Mouse (Mus musculus) adipose tissue, adult 10 weeks (tissue): ENCODE measurements around the gene Prrc2a. TPM values are rescaled to one million over a fixed set of nuclear protein-coding genes. Genes with fewer than 3 reads are reported as not detected.

ENCODE experiments used
- polyA plus RNA-seq: library from polyadenylated mRNA; stranded (reverse); fragments of 350-450 nt; fragmentation: Illumina TruSeq; extraction: RNeasy Lipid Tissue Mini Kit (QIAGEN cat#74804); gene quantifications from one replicate; pipeline ENCODE4 v1.2.3, GENCODE M21; 2014; ENCODE audit warnings: low read depth, low replicate concordance

Gene Prrc2a
- polyA plus RNA-seq = 229 TPM

GRCm38 (mm10) chr17:35164568-35165450 is at the start of gene Prrc2a:
Gene Prrc2a (minus strand): TSS chr17:35164897.

GRCm38 (mm10) chr17:35204494-35205379 is 40.0 kb upstream of the Prrc2a start, which contains the start of gene Lta:
Gene Lta (minus strand): TSS chr17:35205351.

DNA sequence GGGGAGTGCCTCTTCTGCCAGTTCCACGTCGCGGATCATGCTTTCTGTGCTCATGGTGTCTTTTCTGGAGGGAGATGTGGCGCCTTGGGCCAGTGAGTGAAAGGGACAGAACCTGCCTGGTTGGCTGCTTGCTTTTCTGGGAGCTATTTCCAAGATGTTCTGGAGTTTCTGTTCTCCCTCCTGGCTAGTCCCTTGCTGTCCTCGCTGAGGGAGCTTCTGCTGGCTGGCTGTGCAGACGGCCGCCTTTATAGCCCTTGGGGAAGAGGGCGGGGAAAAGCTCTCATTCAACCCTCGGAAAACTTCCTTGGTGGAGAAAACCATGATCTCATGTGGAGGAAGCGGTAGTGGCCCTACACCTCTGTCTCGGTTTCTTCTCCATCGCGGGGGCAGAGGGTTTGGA is 37.1 kb upstream of the Prrc2a start, which contains the start of gene Tnf:
Gene Tnf (minus strand): TSS at position 221 of the 400 bp plus-strand sequence.

GRCm38 (mm10) chr17:35193881-35194843 is 29.5 kb upstream of the Prrc2a start, which contains the start of gene Ltb:
Gene Ltb (plus strand): TSS chr17:35194439.

DNA sequence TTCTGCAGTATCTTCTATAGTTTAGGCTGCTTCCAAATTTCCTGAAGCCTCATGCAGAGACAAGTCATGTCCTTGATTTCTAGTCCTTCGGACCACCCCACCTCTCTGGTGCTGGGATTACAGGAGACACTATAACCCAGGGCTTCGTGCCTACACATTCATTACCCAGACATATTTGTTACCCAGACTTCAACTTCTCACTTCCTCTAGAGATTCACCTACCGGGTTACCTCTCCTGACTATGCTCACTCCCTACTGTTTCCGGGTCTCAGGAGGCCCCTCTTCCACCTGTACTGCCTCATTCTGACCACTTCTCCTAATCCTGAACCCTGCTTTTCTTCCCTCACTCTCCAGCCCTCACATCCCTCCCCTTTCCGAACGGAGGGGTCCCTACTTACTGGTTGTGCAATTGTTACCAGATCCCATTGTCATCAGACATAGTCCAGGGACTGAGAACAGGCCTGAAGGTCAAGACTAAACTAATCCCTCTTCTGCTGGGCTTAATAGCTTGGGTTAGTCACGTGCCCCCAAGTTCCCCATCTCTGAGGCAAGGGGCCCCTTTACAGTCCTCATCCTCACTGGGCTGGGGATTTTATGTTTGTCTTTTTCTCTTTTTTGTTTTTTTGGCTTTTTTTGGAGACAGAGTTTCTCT is 23.4 kb upstream of the Prrc2a start, which contains the start of gene Lst1:
Gene Lst1 (minus strand): TSS at position 481 of the 652 bp plus-strand sequence.

GRCm38 (mm10) chr17:35175968-35176367 is 11.3 kb upstream of the Prrc2a start, which contains the start of gene Aif1:
Gene Aif1 (minus strand): TSS chr17:35176068.

GRCm38 (mm10) chr17:35134801-35135590 is 29.7 kb downstream of the Prrc2a start, which contains the start of gene Bag6:
Gene Bag6 (plus strand): TSS chr17:35135178.

GRCm38 (mm10) chr17:35131500-35132173 is 33.1 kb downstream of the Prrc2a start, which contains the start of gene Apom:
Gene Apom (minus strand): TSS chr17:35132050.

DNA sequence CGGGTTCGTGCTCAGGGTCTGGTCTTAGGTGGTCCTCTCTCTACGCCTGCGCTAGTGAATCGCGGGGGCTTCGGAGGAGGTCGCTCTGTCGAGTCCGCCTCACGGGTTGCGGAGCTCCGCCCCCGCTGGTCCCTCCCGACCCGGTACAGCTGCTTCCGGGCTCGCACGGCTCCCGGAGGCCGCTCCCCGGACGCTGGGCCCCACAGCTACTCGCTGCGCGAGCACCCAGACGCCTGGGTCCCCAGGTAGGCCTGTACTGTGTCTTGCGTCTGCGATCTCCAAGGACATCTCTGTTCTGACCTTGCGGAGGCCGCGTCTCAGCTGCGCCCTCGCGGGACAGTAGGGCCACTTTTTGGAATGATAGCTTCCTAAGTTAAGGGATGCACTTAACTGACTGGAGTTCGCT is 38.5 kb downstream of the Prrc2a start, which contains the start of gene D17H6S53E:
Gene D17H6S53E (plus strand): TSS at position 168 of the 406 bp plus-strand sequence.

GRCm38 (mm10) chr17:35121871-35122303 is 42.8 kb downstream of the Prrc2a start, which contains the start of gene Csnk2b:
Gene Csnk2b (minus strand): TSS chr17:35122053.

DNA sequence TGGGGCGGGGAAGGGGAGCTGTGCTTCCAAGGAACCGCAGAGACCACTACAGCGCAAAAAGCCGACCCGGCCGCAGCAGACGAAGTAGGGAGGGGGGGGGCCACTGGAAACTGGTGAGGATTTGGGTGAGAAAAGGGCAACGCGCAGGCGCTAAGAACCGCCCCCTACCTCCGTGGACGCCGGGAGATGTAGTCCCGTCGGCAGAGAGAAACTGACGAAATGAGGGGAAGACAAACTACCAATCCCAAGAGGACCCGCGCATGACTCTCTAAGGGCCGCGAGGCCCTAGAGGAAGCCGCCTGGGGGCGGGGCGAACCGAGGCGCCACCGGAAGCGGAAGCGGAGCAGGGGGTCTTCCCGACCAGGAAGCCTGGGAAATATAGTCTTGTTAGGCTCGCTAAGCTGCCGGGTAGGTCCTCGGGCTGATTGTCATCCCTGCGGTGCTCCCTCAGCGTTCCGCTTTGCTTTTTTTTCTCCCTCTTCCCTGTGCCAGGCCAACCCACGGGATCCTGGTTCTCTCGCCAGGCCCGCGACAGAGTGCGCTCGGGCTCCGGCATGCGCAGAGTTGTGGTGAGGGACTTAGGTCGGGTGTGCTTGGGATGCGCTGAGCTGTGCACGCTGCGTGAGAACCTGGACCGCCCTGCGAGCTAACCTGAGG is 43.4 kb downstream of the Prrc2a start, which contains the start of gene Gpank1:
Gene Gpank1 (plus strand): TSS at position 313 of the 657 bp plus-strand sequence.

DNA sequence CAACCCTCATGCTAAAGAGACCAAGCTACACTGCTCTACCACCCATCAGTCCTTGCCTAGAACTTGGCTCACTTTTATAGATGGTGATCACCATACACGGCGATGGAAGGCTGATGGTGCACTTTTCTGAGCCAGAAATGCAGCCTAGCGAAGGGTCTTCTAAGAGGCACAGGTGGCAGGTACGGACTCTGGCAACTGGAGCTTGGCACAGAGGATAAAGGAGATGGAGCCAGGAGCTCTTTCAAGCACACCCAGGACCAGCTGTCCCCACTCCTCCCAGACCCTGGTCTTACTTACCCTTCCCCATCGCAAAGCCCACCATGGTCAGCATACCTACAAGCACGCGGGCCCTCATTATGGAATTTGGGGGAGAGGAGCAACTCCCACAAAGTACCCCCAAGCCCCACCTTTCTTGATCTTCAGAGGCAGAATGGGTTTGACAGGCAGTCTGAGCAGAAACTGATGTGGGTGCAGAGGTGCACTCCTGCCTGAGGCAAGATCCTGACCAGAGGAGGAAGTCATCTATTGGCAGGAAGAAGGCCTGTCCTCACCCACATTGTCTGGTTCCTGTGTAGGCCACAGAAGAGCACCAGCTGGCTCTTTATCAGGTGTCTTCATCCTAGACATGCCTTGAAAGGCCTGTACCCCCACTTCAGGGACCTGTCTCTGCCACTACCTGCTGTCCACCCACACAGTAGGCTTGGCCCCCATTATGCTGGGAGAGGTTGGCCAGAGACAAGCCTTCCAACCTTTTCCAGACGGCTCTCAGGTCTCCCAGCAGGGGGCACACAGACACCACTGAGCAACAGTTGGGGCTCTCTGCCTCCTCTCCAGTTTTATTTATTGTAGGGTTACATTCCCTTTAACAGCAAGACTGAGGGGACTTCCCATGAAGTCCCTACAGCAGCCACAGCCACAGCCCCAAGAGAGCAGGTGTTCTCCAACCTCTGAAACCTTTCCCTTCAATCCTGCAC is 49.4 kb downstream of the Prrc2a start, which contains the start of gene Ly6g5b:
Gene Ly6g5b (minus strand): TSS at position 383 of the 974 bp plus-strand sequence.

DNA sequence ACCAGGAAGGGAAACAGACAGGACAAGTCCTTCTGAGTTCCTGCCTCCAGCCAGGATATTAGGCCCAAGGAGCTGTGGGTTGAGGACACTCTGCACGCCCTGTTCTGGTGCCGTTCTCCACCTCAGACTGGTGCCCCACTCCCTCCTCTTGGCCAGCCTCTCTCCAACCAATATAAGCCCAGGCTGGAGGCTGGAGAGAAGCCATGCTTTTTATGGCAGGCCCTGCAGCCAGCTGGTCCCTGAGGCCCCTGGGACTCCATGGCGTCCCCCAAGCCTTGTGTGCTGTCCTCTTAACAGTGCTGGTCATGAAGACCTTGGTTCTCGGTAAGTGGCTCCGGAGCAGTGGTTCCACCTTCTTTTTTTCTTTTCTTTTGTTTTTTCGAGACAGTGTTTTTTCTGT is 56.6 kb downstream of the Prrc2a start, which contains the start of gene Ly6g5c:
Gene Ly6g5c (plus strand): TSS at position 183 of the 400 bp plus-strand sequence.

